ENCODE assay signal across 8 mouse cellular contexts in the genomic region with DNA sequence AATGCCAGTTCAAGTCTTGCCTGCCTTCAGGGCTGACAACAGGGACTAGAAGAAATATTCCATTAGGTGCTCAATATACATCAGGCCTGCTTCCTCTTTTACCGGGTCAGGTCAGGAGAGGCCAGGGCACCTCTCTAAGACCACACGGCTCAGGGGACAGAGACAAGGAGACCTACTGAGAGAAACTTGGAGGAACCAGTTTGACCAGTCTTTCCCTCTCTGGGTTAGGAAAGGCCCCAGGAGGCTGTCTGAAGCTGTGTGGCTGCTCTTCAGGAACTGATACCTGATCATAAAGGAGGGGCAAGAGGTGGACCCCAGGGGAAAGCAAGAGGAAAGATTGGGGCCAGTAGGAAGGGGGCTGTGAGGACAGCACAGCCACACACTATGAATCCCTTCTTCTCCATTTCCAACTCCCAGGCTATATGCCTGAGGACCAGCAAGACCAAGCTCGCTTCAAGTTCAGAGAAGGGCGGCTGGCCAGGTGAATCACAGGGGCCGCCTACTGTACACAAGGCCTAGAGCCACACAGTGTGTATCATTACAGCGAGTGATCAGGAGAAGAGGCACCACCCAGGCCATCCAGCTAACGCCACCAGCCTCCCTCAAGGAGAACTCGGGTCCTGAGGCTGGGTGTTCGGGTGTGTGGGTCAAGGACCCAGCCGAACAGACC. TPM values are rescaled to one million over a fixed set of nuclear protein-coding genes. Genes with fewer than 3 reads are reported as not detected.
DNase-seq lines count a peak whose midpoint lies in the region; ATAC-seq and TF ChIP-seq lines count a peak whose summit lies in the region.

No protein-coding gene starts in this region.

- 72% methylated on average over 10 of the region's 10 CpGs for WGBS in heart, adult 2 months
- WGBS in forebrain, postnatal 0 days = 79% methylated on average over 10 of the region's 10 CpGs
- 69% methylated on average over 10 of the region's 10 CpGs for WGBS in liver, postnatal 0 days (ENCODE audit: insufficient replicate concordance)

- H3K9me3 ChIP-seq in forebrain, postnatal 0 days (ENCODE audit: low read length) = no peaks in the 10 kb centered on the region
- H3K9me3 ChIP-seq in liver, postnatal 0 days (ENCODE audit: low read length) = no peaks in the 10 kb centered on the region

- H3K79me3 ChIP-seq in C2C12 (ENCODE audit: low read depth) = peaks cover 32% of the 10 kb centered on the region

- no peak for DNase-seq in heart, adult 2 months
- no peak for DNase-seq in heart, postnatal 14 days
- DNase-seq in forebrain, postnatal 0 days = no peak
- no peak for DNase-seq in liver, postnatal 0 days
- no peak for DNase-seq in ovary, postnatal 36 days (ENCODE audit: low spot score)
- no peak for DNase-seq in ovary, postnatal 10 days (ENCODE audit: low spot score)
- DNase-seq in gastrocnemius, postnatal 25 days = no peak

- peak overlapping the region; percentile 79; the same call in 1 of the 2 replicates for H3K4me2 ChIP-seq in forebrain, postnatal 0 days (ENCODE audit: low read depth)
- peak overlapping the region; percentile 98 for H3K4me2 ChIP-seq in liver, postnatal 0 days (ENCODE audit: low read depth, low read length)

- no peak for TF ChIP-seq CTCF in heart, adult 2 months (IDR thresholded peaks at IDR 0.05)
- TF ChIP-seq CTCF in C2C12 (IDR thresholded peaks at IDR 0.05; ENCODE audit: control insufficient read depth, insufficient read depth, insufficient read length) = no peak
- TF ChIP-seq CTCF in forebrain, postnatal 0 days (IDR thresholded peaks at IDR 0.05; ENCODE audit: low read depth) = no peak
- TF ChIP-seq CTCF in liver, postnatal 0 days (IDR thresholded peaks at IDR 0.05; ENCODE audit: low read depth) = no peak

- TF ChIP-seq EP300 in heart, adult 2 months (IDR thresholded peaks at IDR 0.05; ENCODE audit: insufficient read depth, low read depth, low read length) = no peak
- TF ChIP-seq EP300 in liver, postnatal 0 days (IDR thresholded peaks at IDR 0.05; ENCODE audit: low read depth) = no peak

- peaks cover 11% of the 10 kb centered on the region for H3K4me1 ChIP-seq in heart, adult 2 months (ENCODE audit: control insufficient read depth, insufficient read depth, low read length)
- H3K4me1 ChIP-seq in forebrain, postnatal 0 days (ENCODE audit: insufficient read depth) = peaks cover 11% of the 10 kb centered on the region
- H3K4me1 ChIP-seq in liver, postnatal 0 days (ENCODE audit: insufficient read depth) = peaks cover 43% of the 10 kb centered on the region

- intact Hi-C loops in heart, adult 2 months (cut with DNase I) = no loop called here
- intact Hi-C loops in heart, postnatal 14 days (cut with DNase I) = no loop called here

- peaks cover 2% of the 10 kb centered on the region for H3K79me2 ChIP-seq in heart, adult 2 months (replicated peaks; ENCODE audit: control insufficient read depth, insufficient read depth, low read length)
- H3K79me2 ChIP-seq in C2C12 (ENCODE audit: control insufficient read depth, insufficient read depth) = peaks cover 68% of the 10 kb centered on the region

- H3K27ac ChIP-seq in heart, adult 2 months = peak overlapping the region; percentile 84; the same call in 1 of the 2 replicates
- no peak overlapping the region for H3K27ac ChIP-seq in forebrain, postnatal 0 days (ENCODE audit: low read depth, low read length)
- no peak overlapping the region for H3K27ac ChIP-seq in liver, postnatal 0 days (ENCODE audit: low read depth)

- TF ChIP-seq POLR2A in heart, adult 2 months (IDR thresholded peaks at IDR 0.05; ENCODE audit: insufficient read depth, low read depth, low read length) = no peak

- H3K27me3 ChIP-seq in heart, adult 2 months (ENCODE audit: control insufficient read depth, insufficient read depth, low read length) = no peaks in the 10 kb centered on the region
- no peaks in the 10 kb centered on the region for H3K27me3 ChIP-seq in C2C12 (ENCODE audit: control insufficient read depth, insufficient read depth, insufficient read length)
- peaks cover 5% of the 10 kb centered on the region; the same call in 1 of the 2 replicates for H3K27me3 ChIP-seq in forebrain, postnatal 0 days (ENCODE audit: insufficient read depth, low read length)
- peaks cover 2% of the 10 kb centered on the region for H3K27me3 ChIP-seq in liver, postnatal 0 days (ENCODE audit: insufficient read depth, low read length)

- H3K4me3 ChIP-seq in heart, adult 2 months = no peak overlapping the region
- peak overlapping the region; percentile 2 for H3K4me3 ChIP-seq in C2C12 (ENCODE audit: insufficient read depth, poor library complexity, severe bottlenecking)
- H3K4me3 ChIP-seq in forebrain, postnatal 0 days (ENCODE audit: low read depth, low read length) = no peak overlapping the region
- H3K4me3 ChIP-seq in liver, postnatal 0 days (ENCODE audit: low read depth, low read length) = peak overlapping the region; percentile 75; the same call in 1 of the 2 replicates

- no peak overlapping the region for H3ac ChIP-seq in C2C12 (ENCODE audit: control insufficient read depth, insufficient read length, low read depth)

- H3K9ac ChIP-seq in heart, adult 2 months (ENCODE audit: low read depth, low read length) = no peak overlapping the region
- H3K9ac ChIP-seq in forebrain, postnatal 0 days = no peak overlapping the region
- peak overlapping the region; percentile 84 for H3K9ac ChIP-seq in liver, postnatal 0 days (replicated peaks)

- no peak for ATAC-seq in forebrain, postnatal 0 days
- no peak for ATAC-seq in liver, postnatal 0 days

- no peaks in the 10 kb centered on the region for H3K36me3 ChIP-seq in heart, adult 2 months (ENCODE audit: control insufficient read depth, insufficient read depth, low read length)
- peaks cover 6% of the 10 kb centered on the region for H3K36me3 ChIP-seq in C2C12 (ENCODE audit: control insufficient read depth, insufficient read depth)
- peaks cover 4% of the 10 kb centered on the region; the same call in 1 of the 2 replicates for H3K36me3 ChIP-seq in forebrain, postnatal 0 days (ENCODE audit: insufficient read depth)
- H3K36me3 ChIP-seq in liver, postnatal 0 days (replicated peaks; ENCODE audit: insufficient read depth, low read length) = peaks cover 14% of the 10 kb centered on the region

TF ChIP-seq in C2C12, 6 proteins besides CTCF, POLR2A, EP300 and RAD21:
- TF ChIP-seq MYOD1 (IDR thresholded peaks at IDR 0.05; ENCODE audit: control insufficient read depth, insufficient read length, low read depth) = no peak

RNA-seq across cellular contexts. Expression of gene Gm20431, which starts 2.0 kb away (rescaled TPM):
- 10 to 100 TPM; 15.6 to 21.0 TPM for total RNA-seq in heart, adult 2 months (2021)
- polyA plus RNA-seq in heart, adult 2 months (2012; rRNA removed) = 9.7 and 16.5 TPM in 2 replicates
- 10 to 100 TPM; 20.3 to 22.8 TPM for total RNA-seq in heart, postnatal 14 days (2021)
- polyA plus RNA-seq in C2C12 (2012; fragmentation: generic; extraction: Trizol) = 0.44 TPM
- total RNA-seq in forebrain, postnatal 0 days (2014; rRNA removed) = not detected in 2 replicates
- 7.5 and 9.7 TPM in 2 replicates for polyA plus RNA-seq in forebrain, postnatal 0 days (2015; fragmentation: Nextera tagmentation; extraction: Ambion mirVana)
- polyA plus RNA-seq in liver, postnatal 0 days (2015; fragmentation: Nextera tagmentation; extraction: Ambion mirVana) = 1.7 and 2.4 TPM in 2 replicates
- total RNA-seq in gastrocnemius, postnatal 25 days (2021) = 10 to 100 TPM in 1 of 2 experiments, 1 to 10 TPM in 1; 7.7 to 11.6 TPM

RNA-seq across cellular contexts. Expression of gene Ube2v1, which starts 27.4 kb away (rescaled TPM):
- 100 to 1,000 TPM; 118 to 121 TPM for total RNA-seq in heart, adult 2 months (2021)
- 98.1 and 101 TPM in 2 replicates for polyA plus RNA-seq in heart, adult 2 months (2012; rRNA removed)
- total RNA-seq in heart, postnatal 14 days (2021) = 100 to 1,000 TPM in 1 of 2 experiments, 10 to 100 TPM in 1; 93.8 to 102 TPM
- 237 TPM for polyA plus RNA-seq in C2C12 (2012; fragmentation: generic; extraction: Trizol)
- total RNA-seq in forebrain, postnatal 0 days (2014; rRNA removed) = 161 TPM in 2 replicates
- 328 and 369 TPM in 2 replicates for polyA plus RNA-seq in forebrain, postnatal 0 days (2015; fragmentation: Nextera tagmentation; extraction: Ambion mirVana)
- 122 TPM in 2 replicates for polyA plus RNA-seq in liver, postnatal 0 days (2015; fragmentation: Nextera tagmentation; extraction: Ambion mirVana)
- 100 to 1,000 TPM; 157 to 160 TPM for total RNA-seq in gastrocnemius, postnatal 25 days (2021)

RNA-seq across cellular contexts. Expression of gene Cebpb, which starts 29.4 kb away (rescaled TPM):
- total RNA-seq in heart, adult 2 months (2021) = 100 to 1,000 TPM in 1 of 2 experiments, 10 to 100 TPM in 1; 88.1 to 133 TPM
- 30.3 and 77.8 TPM in 2 replicates for polyA plus RNA-seq in heart, adult 2 months (2012; rRNA removed)
- 100 to 1,000 TPM; 108 to 124 TPM for total RNA-seq in heart, postnatal 14 days (2021)
- 23.8 TPM for polyA plus RNA-seq in C2C12 (2012; fragmentation: generic; extraction: Trizol)
- total RNA-seq in forebrain, postnatal 0 days (2014; rRNA removed) = 4.2 and 5.7 TPM in 2 replicates
- 4.3 and 4.5 TPM in 2 replicates for polyA plus RNA-seq in forebrain, postnatal 0 days (2015; fragmentation: Nextera tagmentation; extraction: Ambion mirVana)
- polyA plus RNA-seq in liver, postnatal 0 days (2015; fragmentation: Nextera tagmentation; extraction: Ambion mirVana) = 27.5 and 43.6 TPM in 2 replicates
- total RNA-seq in gastrocnemius, postnatal 25 days (2021) = 10 to 100 TPM; 93.5 to 95.6 TPM

RNA-seq across cellular contexts. Expression of gene Tmem189, which starts 30.3 kb away (rescaled TPM):
- 10 to 100 TPM; 23.0 to 26.4 TPM for total RNA-seq in heart, adult 2 months (2021)
- 53.2 and 58.4 TPM in 2 replicates for polyA plus RNA-seq in heart, adult 2 months (2012; rRNA removed)
- total RNA-seq in heart, postnatal 14 days (2021) = 10 to 100 TPM; 35.0 to 35.2 TPM
- 34.5 TPM for polyA plus RNA-seq in C2C12 (2012; fragmentation: generic; extraction: Trizol)
- 37.7 and 39.5 TPM in 2 replicates for total RNA-seq in forebrain, postnatal 0 days (2014; rRNA removed)
- polyA plus RNA-seq in forebrain, postnatal 0 days (2015; fragmentation: Nextera tagmentation; extraction: Ambion mirVana) = 33.7 and 38.4 TPM in 2 replicates
- polyA plus RNA-seq in liver, postnatal 0 days (2015; fragmentation: Nextera tagmentation; extraction: Ambion mirVana) = 9.8 and 10.1 TPM in 2 replicates
- total RNA-seq in gastrocnemius, postnatal 25 days (2021) = 10 to 100 TPM; 13.4 to 18.9 TPM

Comparison
In these comparisons a context has a peak if more than half of its experiments do, and no peak if none do; other contexts are left out.
1. H3K4me3 ChIP-seq: peak in C2C12 (single experiment) and liver, postnatal 0 days (single experiment); none in heart, adult 2 months (single experiment) and forebrain, postnatal 0 days (single experiment).
2. RNA of gene Cebpb, which starts 29.4 kb away (total RNA-seq): 88.1 to 133 TPM in heart, adult 2 months, 108 to 124 TPM in heart, postnatal 14 days and 93.5 to 95.6 TPM in gastrocnemius, postnatal 25 days; 4.2 to 5.7 TPM in forebrain, postnatal 0 days; every median in the first group is over 10 times any median in the second.